Mouse (Mus musculus): ENCODE results near the gene Vmn1r89. TPM values are rescaled to one million over a fixed set of nuclear protein-coding genes. Genes with fewer than 3 reads are reported as not detected.

The Vmn1r89 gene
- total RNA-seq (2014; rRNA removed) (not detected in 2 replicates), polyA plus RNA-seq (2015; fragmentation: Nextera tagmentation; extraction: Ambion mirVana) (not detected in 2 replicates)

GRCm38 (mm10) chr7:13212720-13213119 lies at the start of gene Vmn1r89:
Gene Vmn1r89 (plus strand): TSS chr7:13213020.
- TF ChIP-seq CTCF (IDR thresholded peaks at IDR 0.05) = no peak
- Histone ChIP-seq H3K9ac (replicated peaks; ENCODE audit: low read length, poor library complexity, severe bottlenecking) (no peak within 1 kb of the TSS), H3K36me3 (ENCODE audit: insufficient read depth, low read length) (no peaks in the 10 kb centered on the region), H3K4me1 (ENCODE audit: insufficient read depth, low read length) (no peaks in the 10 kb centered on the region), H3K27ac (ENCODE audit: low read depth, low read length) (no peak within 1 kb of the TSS), H3K9me3 (ENCODE audit: low read length) (no peaks in the 10 kb centered on the region), H3K4me2 (ENCODE audit: low read depth, low read length, poor library complexity, severe bottlenecking) (no peak within 1 kb of the TSS), H3K4me3 (ENCODE audit: low read depth, low read length) (no peak within 1 kb of the TSS), H3K27me3 (ENCODE audit: insufficient read depth, low read length) (no peaks in the 10 kb centered on the region)
- DNase-seq (ENCODE audit: low spot score) (no peak), ATAC-seq (ENCODE audit: low FRiP score) (no peak)

- WGBS = 55% methylated on average over 50 of the region's 50 CpGs
- H3K4me1 ChIP-seq (ENCODE audit: insufficient read depth, low read length) = no peaks in the 10 kb centered on the region
- DNase-seq (ENCODE audit: low spot score) = no peak
- no peak overlapping the region for H3K9ac ChIP-seq (replicated peaks; ENCODE audit: low read length, poor library complexity, severe bottlenecking)
- H3K9me3 ChIP-seq (ENCODE audit: low read length) = no peaks in the 10 kb centered on the region
- H3K4me2 ChIP-seq (ENCODE audit: low read depth, low read length, poor library complexity, severe bottlenecking) = no peak overlapping the region
- no peak overlapping the region for H3K4me3 ChIP-seq (ENCODE audit: low read depth, low read length)
- no peak overlapping the region for H3K27ac ChIP-seq (ENCODE audit: low read depth, low read length)
- ATAC-seq (ENCODE audit: low FRiP score) = peak; percentile 49; the same call in 1 of the 2 replicates
- peaks cover 15% of the 10 kb centered on the region for H3K36me3 ChIP-seq (ENCODE audit: insufficient read depth, low read length)
- H3K27me3 ChIP-seq (ENCODE audit: insufficient read depth, low read length) = no peaks in the 10 kb centered on the region
- TF ChIP-seq CTCF (IDR thresholded peaks at IDR 0.05) = no peak
Observed at GRCm38 (mm10) chr7:13260746-13261700, 48.2 kb downstream of the Vmn1r89 start.

GRCm38 (mm10) chr7:13263851-13264250 lies 51.0 kb downstream of the Vmn1r89 start:
- Histone ChIP-seq H3K4me3 (ENCODE audit: low read depth, low read length) (no peak overlapping the region), H3K4me1 (ENCODE audit: insufficient read depth, low read length) (no peaks in the 10 kb centered on the region), H3K4me2 (ENCODE audit: low read depth, low read length, poor library complexity, severe bottlenecking) (no peak overlapping the region), H3K27me3 (ENCODE audit: insufficient read depth, low read length) (no peaks in the 10 kb centered on the region), H3K9me3 (ENCODE audit: low read length) (no peaks in the 10 kb centered on the region), H3K9ac (replicated peaks; ENCODE audit: low read length, poor library complexity, severe bottlenecking) (no peak overlapping the region), H3K27ac (ENCODE audit: low read depth, low read length) (no peak overlapping the region), H3K36me3 (ENCODE audit: insufficient read depth, low read length) (peaks cover 15% of the 10 kb centered on the region)
- no peak for DNase-seq (ENCODE audit: low spot score)
- no peak for ATAC-seq (ENCODE audit: low FRiP score)
- WGBS = 81% methylated on average over 5 of the region's 5 CpGs
- TF ChIP-seq CTCF (IDR thresholded peaks at IDR 0.05) = no peak

- H3K27ac ChIP-seq (ENCODE audit: low read depth, low read length) = no peak overlapping the region
- H3K9ac ChIP-seq (replicated peaks; ENCODE audit: low read length, poor library complexity, severe bottlenecking) = no peak overlapping the region
- H3K9me3 ChIP-seq (ENCODE audit: low read length) = no peaks in the 10 kb centered on the region
- no peak overlapping the region for H3K4me3 ChIP-seq (ENCODE audit: low read depth, low read length)
- no peak for TF ChIP-seq CTCF (IDR thresholded peaks at IDR 0.05)
- 56% methylated on average over 2 of the region's 2 CpGs for WGBS
- H3K4me2 ChIP-seq (ENCODE audit: low read depth, low read length, poor library complexity, severe bottlenecking) = no peak overlapping the region
- H3K36me3 ChIP-seq (ENCODE audit: insufficient read depth, low read length) = peaks cover 14% of the 10 kb centered on the region
- ATAC-seq (ENCODE audit: low FRiP score) = no peak
- no peak for DNase-seq (ENCODE audit: low spot score)
- H3K27me3 ChIP-seq (ENCODE audit: insufficient read depth, low read length) = no peaks in the 10 kb centered on the region
- H3K4me1 ChIP-seq (ENCODE audit: insufficient read depth, low read length) = no peaks in the 10 kb centered on the region
Observed at GRCm38 (mm10) chr7:13264396-13264795, 51.6 kb downstream of the Vmn1r89 start.

GRCm38 (mm10) chr7:13268749-13269260 lies 56.0 kb downstream of the Vmn1r89 start:
- no peak for TF ChIP-seq CTCF (IDR thresholded peaks at IDR 0.05)
- DNase-seq (ENCODE audit: low spot score) (no peak), ATAC-seq (ENCODE audit: low FRiP score) (no peak)
- 95% methylated on average over 4 of the region's 4 CpGs for WGBS
- H3K4me3 ChIP-seq (ENCODE audit: low read depth, low read length) = no peak overlapping the region
- H3K27me3 ChIP-seq (ENCODE audit: insufficient read depth, low read length) = no peaks in the 10 kb centered on the region
- no peaks in the 10 kb centered on the region for H3K4me1 ChIP-seq (ENCODE audit: insufficient read depth, low read length)
- H3K9me3 ChIP-seq (ENCODE audit: low read length) = no peaks in the 10 kb centered on the region
- H3K27ac ChIP-seq (ENCODE audit: low read depth, low read length) = no peak overlapping the region
- no peak overlapping the region for H3K9ac ChIP-seq (replicated peaks; ENCODE audit: low read length, poor library complexity, severe bottlenecking)
- 0 out of 2 replicates have a peak, but pooled peaks cover 4% of the 10 kb centered on the region for H3K36me3 ChIP-seq (ENCODE audit: insufficient read depth, low read length)
- H3K4me2 ChIP-seq (ENCODE audit: low read depth, low read length, poor library complexity, severe bottlenecking) = no peak overlapping the region

- Histone ChIP-seq H3K4me1 (ENCODE audit: insufficient read depth, low read length) (no peaks in the 10 kb centered on the region), H3K27ac (ENCODE audit: low read depth, low read length) (no peak overlapping the region), H3K36me3 (ENCODE audit: insufficient read depth, low read length) (0 out of 2 replicates have a peak, but pooled peaks cover 4% of the 10 kb centered on the region), H3K9me3 (ENCODE audit: low read length) (no peaks in the 10 kb centered on the region), H3K9ac (replicated peaks; ENCODE audit: low read length, poor library complexity, severe bottlenecking) (no peak overlapping the region), H3K27me3 (ENCODE audit: insufficient read depth, low read length) (no peaks in the 10 kb centered on the region), H3K4me2 (ENCODE audit: low read depth, low read length, poor library complexity, severe bottlenecking) (no peak overlapping the region), H3K4me3 (ENCODE audit: low read depth, low read length) (no peak overlapping the region)
- DNase-seq (ENCODE audit: low spot score) = no peak
- WGBS = 72% methylated on average over 11 of the region's 11 CpGs
- no peak for TF ChIP-seq CTCF (IDR thresholded peaks at IDR 0.05)
- ATAC-seq (ENCODE audit: low FRiP score) = no peak
Observed at GRCm38 (mm10) chr7:13269394-13269793, 56.6 kb downstream of the Vmn1r89 start.

Other genes starting within 250 kb of the Vmn1r89 start
- gene Zfp324, start 247.2 kb upstream of the Vmn1r89 start, total RNA-seq (2014; rRNA removed) = 31.7 and 35.4 TPM in 2 replicates
- gene Zfp324, start 247.2 kb upstream of the Vmn1r89 start, polyA plus RNA-seq (2015; fragmentation: Nextera tagmentation; extraction: Ambion mirVana) = 7.7 and 9.0 TPM in 2 replicates
- gene Zfp446, start 235.2 kb upstream of the Vmn1r89 start, total RNA-seq (2014; rRNA removed) = 11.9 and 13.0 TPM in 2 replicates
- gene Zfp446, start 235.2 kb upstream of the Vmn1r89 start, polyA plus RNA-seq (2015; fragmentation: Nextera tagmentation; extraction: Ambion mirVana) = 8.2 and 8.9 TPM in 2 replicates
- gene Slc27a5, start 214.8 kb upstream of the Vmn1r89 start, total RNA-seq (2014; rRNA removed) = not detected in 2 replicates
- 0.18 and 0.21 TPM in 2 replicates for gene Slc27a5, start 214.8 kb upstream of the Vmn1r89 start, polyA plus RNA-seq (2015; fragmentation: Nextera tagmentation; extraction: Ambion mirVana)
- 467 and 650 TPM in 2 replicates for gene Trim28, start 213.9 kb upstream of the Vmn1r89 start, total RNA-seq (2014; rRNA removed)
- gene Trim28, start 213.9 kb upstream of the Vmn1r89 start, polyA plus RNA-seq (2015; fragmentation: Nextera tagmentation; extraction: Ambion mirVana) = 187 and 190 TPM in 2 replicates
- 37.5 and 70.8 TPM in 2 replicates for gene Zbtb45, start 203.0 kb upstream of the Vmn1r89 start, total RNA-seq (2014; rRNA removed)
- 29.0 and 31.8 TPM in 2 replicates for gene Zbtb45, start 203.0 kb upstream of the Vmn1r89 start, polyA plus RNA-seq (2015; fragmentation: Nextera tagmentation; extraction: Ambion mirVana)
- 67.6 and 114 TPM in 2 replicates for gene Chmp2a, start 178.2 kb upstream of the Vmn1r89 start, total RNA-seq (2014; rRNA removed)
- 198 and 205 TPM in 2 replicates for gene Chmp2a, start 178.2 kb upstream of the Vmn1r89 start, polyA plus RNA-seq (2015; fragmentation: Nextera tagmentation; extraction: Ambion mirVana)
- gene Ube2m, start 174.7 kb upstream of the Vmn1r89 start, total RNA-seq (2014; rRNA removed) = 359 and 383 TPM in 2 replicates
- 146 and 147 TPM in 2 replicates for gene Ube2m, start 174.7 kb upstream of the Vmn1r89 start, polyA plus RNA-seq (2015; fragmentation: Nextera tagmentation; extraction: Ambion mirVana)
- gene Mzf1, start 158.3 kb upstream of the Vmn1r89 start, total RNA-seq (2014; rRNA removed) = 13.2 and 14.4 TPM in 2 replicates
- gene Mzf1, start 158.3 kb upstream of the Vmn1r89 start, polyA plus RNA-seq (2015; fragmentation: Nextera tagmentation; extraction: Ambion mirVana) = 12.2 TPM in 2 replicates
- 0.33 and 0.85 TPM in 2 replicates for gene Vmn1r85, start 117.8 kb upstream of the Vmn1r89 start, total RNA-seq (2014; rRNA removed)
- 0.25 and 0.27 TPM in 2 replicates for gene Vmn1r85, start 117.8 kb upstream of the Vmn1r89 start, polyA plus RNA-seq (2015; fragmentation: Nextera tagmentation; extraction: Ambion mirVana)
- gene Vmn1r86, start 93.1 kb upstream of the Vmn1r89 start, total RNA-seq (2014; rRNA removed) = not detected in 2 replicates
- not detected in 2 replicates for gene Vmn1r86, start 93.1 kb upstream of the Vmn1r89 start, polyA plus RNA-seq (2015; fragmentation: Nextera tagmentation; extraction: Ambion mirVana)
- not detected in 2 replicates for gene Vmn1r87, start 72.9 kb upstream of the Vmn1r89 start, total RNA-seq (2014; rRNA removed)
- not detected in 2 replicates for gene Vmn1r87, start 72.9 kb upstream of the Vmn1r89 start, polyA plus RNA-seq (2015; fragmentation: Nextera tagmentation; extraction: Ambion mirVana)
- not detected in 2 replicates for gene Vmn1r88, start 53.5 kb upstream of the Vmn1r89 start, total RNA-seq (2014; rRNA removed)
- gene Vmn1r88, start 53.5 kb upstream of the Vmn1r89 start, polyA plus RNA-seq (2015; fragmentation: Nextera tagmentation; extraction: Ambion mirVana) = 0.01 TPM in 1 of 2 replicates, not detected in the other
- 14.3 and 15.9 TPM in 2 replicates for gene Lig1, start 64.3 kb downstream of the Vmn1r89 start, total RNA-seq (2014; rRNA removed)
- gene Lig1, start 64.3 kb downstream of the Vmn1r89 start, polyA plus RNA-seq (2015; fragmentation: Nextera tagmentation; extraction: Ambion mirVana) = 33.7 and 35.3 TPM in 2 replicates
- gene Zswim9, start 65.7 kb downstream of the Vmn1r89 start, total RNA-seq (2014; rRNA removed) = 10.9 and 11.5 TPM in 2 replicates
- 6.6 and 8.1 TPM in 2 replicates for gene Zswim9, start 65.7 kb downstream of the Vmn1r89 start, polyA plus RNA-seq (2015; fragmentation: Nextera tagmentation; extraction: Ambion mirVana)
- 0.16 and 0.61 TPM in 2 replicates for gene Pla2g4c, start 111.6 kb downstream of the Vmn1r89 start, total RNA-seq (2014; rRNA removed)
- 0.27 and 0.32 TPM in 2 replicates for gene Pla2g4c, start 111.6 kb downstream of the Vmn1r89 start, polyA plus RNA-seq (2015; fragmentation: Nextera tagmentation; extraction: Ambion mirVana)
- gene Cabp5, start 185.1 kb downstream of the Vmn1r89 start, total RNA-seq (2014; rRNA removed) = not detected in 2 replicates
- not detected in 2 replicates for gene Cabp5, start 185.1 kb downstream of the Vmn1r89 start, polyA plus RNA-seq (2015; fragmentation: Nextera tagmentation; extraction: Ambion mirVana)
- not detected in 2 replicates for gene Bsph1, start 237.8 kb downstream of the Vmn1r89 start, total RNA-seq (2014; rRNA removed)
- gene Bsph1, start 237.8 kb downstream of the Vmn1r89 start, polyA plus RNA-seq (2015; fragmentation: Nextera tagmentation; extraction: Ambion mirVana) = not detected in 2 replicates